Mouse (Mus musculus) stomach, embryonic 15.5 days (tissue): Measurements from ENCODE around the gene Lrriq3. TPM values are rescaled to one million over a fixed set of nuclear protein-coding genes. Genes with fewer than 3 reads are reported as not detected.

ENCODE experiments used
- ATAC-seq: fragments of 200-750 bp; cut with Nextera tagmentation; 2 replicates; pipeline ENCODE4 v1.8.0; 2017; ENCODE audit warnings: low read depth, moderate number of reproducible peaks, moderate TSS enrichment; ENCODE audit not compliant: insufficient read depth, low FRiP score
- H3K27ac ChIP-seq: fragments of 300-500 bp; sonication (generic); 2 replicates; pipeline ENCODE4 v1.5.1; 2015; ENCODE audit warnings: mild to moderate bottlenecking, inconsistent platforms
- H3K27me3 ChIP-seq: fragments of 300-500 bp; sonication (generic); replicated peaks from 2 replicates; pipeline ENCODE4 v1.6.1; 2015; ENCODE audit warnings: inconsistent platforms
- H3K36me3 ChIP-seq: fragments of 300-500 bp; sonication (generic); 2 replicates; pipeline ENCODE4 v1.6.1; 2015; ENCODE audit warnings: inconsistent platforms
- H3K4me1 ChIP-seq: fragments of 300-500 bp; sonication (generic); 2 replicates; pipeline ENCODE4 v1.6.1; 2015; ENCODE audit warnings: inconsistent platforms
- H3K4me2 ChIP-seq: fragments of 300-500 bp; sonication (generic); 2 replicates; pipeline ENCODE4 v1.6.1; 2015; ENCODE audit warnings: mild to moderate bottlenecking, inconsistent platforms
- H3K4me3 ChIP-seq: fragments of 300-500 bp; sonication (generic); replicated peaks from 2 replicates; pipeline ENCODE4 v1.5.1; 2015; ENCODE audit warnings: inconsistent platforms
- H3K9ac ChIP-seq: fragments of 300-500 bp; sonication (generic); 2 replicates; pipeline ENCODE4 v1.6.1; 2015; ENCODE audit warnings: inconsistent platforms
- H3K9me3 ChIP-seq: fragments of 300-500 bp; sonication (generic); 2 replicates; pipeline ENCODE4 v1.6.1; 2016; ENCODE audit warnings: inconsistent platforms
- WGBS: fragments of 180-500 bp; shearing (Covaris S2); methylation state at CpG from one replicate; pipeline ENCODE4 v1.1.7; 2015; 5-methylcytosine and 5-hydroxymethylcytosine counted together
- polyA plus RNA-seq: library from polyadenylated mRNA; unstranded; fragments of >200 nt; fragmentation: Nextera tagmentation; extraction: Ambion mirVana; gene quantifications from 2 replicates; pipeline ENCODE4 v1.2.1, GENCODE M21; 2015

Gene Lrriq3
- polyA plus RNA-seq, 1 experiment from 2014 or later = 0.87 TPM

GRCm38 (mm10) chr3:155137737-155138136 lies 44.5 kb downstream of the Lrriq3 start:
- ATAC-seq = no peak
- 86% methylated on average over 5 of the region's 5 CpGs for WGBS
- Histone ChIP-seq H3K27me3 (no peaks in the 10 kb centered on the region), H3K9me3 (no peaks in the 10 kb centered on the region), H3K4me1 (no peaks in the 10 kb centered on the region), H3K4me2 (no peak overlapping the region), H3K36me3 (no peaks in the 10 kb centered on the region), H3K9ac (no peak overlapping the region), H3K27ac (no peak overlapping the region), H3K4me3 (no peak overlapping the region)

- H3K4me3 ChIP-seq = no peak overlapping the region
- H3K27ac ChIP-seq = no peak overlapping the region
- H3K36me3 ChIP-seq = no peaks in the 10 kb centered on the region
- H3K9ac ChIP-seq = no peak overlapping the region
- WGBS = 85% methylated on average over 11 of the region's 11 CpGs
- no peak for ATAC-seq
- H3K4me2 ChIP-seq = no peak overlapping the region
- H3K4me1 ChIP-seq = no peaks in the 10 kb centered on the region
- no peaks in the 10 kb centered on the region for H3K27me3 ChIP-seq
- H3K9me3 ChIP-seq = no peaks in the 10 kb centered on the region
Measured at GRCm38 (mm10) chr3:155141047-155141446, 47.8 kb downstream of the Lrriq3 start.

- no peak for ATAC-seq
- no peaks in the 10 kb centered on the region for H3K36me3 ChIP-seq
- 87% methylated on average over 1 of the region's 1 CpGs for WGBS
- H3K4me1 ChIP-seq = no peaks in the 10 kb centered on the region
- no peaks in the 10 kb centered on the region for H3K27me3 ChIP-seq
- no peaks in the 10 kb centered on the region for H3K9me3 ChIP-seq
- H3K9ac ChIP-seq = no peak overlapping the region
- no peak overlapping the region for H3K4me2 ChIP-seq
- no peak overlapping the region for H3K4me3 ChIP-seq
- H3K27ac ChIP-seq = no peak overlapping the region
Measured at GRCm38 (mm10) chr3:155144368-155144767, 51.1 kb downstream of the Lrriq3 start.

GRCm38 (mm10) chr3:155161842-155162241 lies 68.6 kb downstream of the Lrriq3 start:
- H3K4me1 ChIP-seq = no peaks in the 10 kb centered on the region
- H3K27ac ChIP-seq = no peak overlapping the region
- no peaks in the 10 kb centered on the region for H3K36me3 ChIP-seq
- H3K4me2 ChIP-seq = no peak overlapping the region
- no peaks in the 10 kb centered on the region for H3K27me3 ChIP-seq
- H3K9me3 ChIP-seq = no peaks in the 10 kb centered on the region
- no peak overlapping the region for H3K4me3 ChIP-seq
- ATAC-seq = no peak
- no peak overlapping the region for H3K9ac ChIP-seq

- no peaks in the 10 kb centered on the region for H3K4me1 ChIP-seq
- ATAC-seq = no peak
- H3K4me3 ChIP-seq = no peak overlapping the region
- no peaks in the 10 kb centered on the region for H3K9me3 ChIP-seq
- H3K4me2 ChIP-seq = no peak overlapping the region
- no peaks in the 10 kb centered on the region for H3K27me3 ChIP-seq
- no peak overlapping the region for H3K9ac ChIP-seq
- no peak overlapping the region for H3K27ac ChIP-seq
- H3K36me3 ChIP-seq = no peaks in the 10 kb centered on the region
- WGBS = 65% methylated on average over 3 of the region's 3 CpGs
Measured at GRCm38 (mm10) chr3:155180303-155180902, 87.2 kb downstream of the Lrriq3 start.

- no peaks in the 10 kb centered on the region for H3K27me3 ChIP-seq
- no peak overlapping the region for H3K27ac ChIP-seq
- no peaks in the 10 kb centered on the region for H3K4me1 ChIP-seq
- H3K4me2 ChIP-seq = no peak overlapping the region
- H3K9ac ChIP-seq = no peak overlapping the region
- H3K4me3 ChIP-seq = no peak overlapping the region
- no peaks in the 10 kb centered on the region for H3K36me3 ChIP-seq
- no peaks in the 10 kb centered on the region for H3K9me3 ChIP-seq
- 77% methylated on average over 2 of the region's 2 CpGs for WGBS
- no peak for ATAC-seq
Measured at GRCm38 (mm10) chr3:155186456-155186855, 93.2 kb downstream of the Lrriq3 start.

- WGBS = 70% methylated on average over 2 of the region's 2 CpGs
Measured at GRCm38 (mm10) chr3:155188857-155189256, 95.6 kb downstream of the Lrriq3 start.

GRCm38 (mm10) chr3:155234919-155235318 lies 141.7 kb downstream of the Lrriq3 start:
- H3K9ac ChIP-seq = no peak overlapping the region
- H3K9me3 ChIP-seq = no peaks in the 10 kb centered on the region
- no peak overlapping the region for H3K27ac ChIP-seq
- H3K4me3 ChIP-seq = no peak overlapping the region
- ATAC-seq = no peak
- H3K27me3 ChIP-seq = no peaks in the 10 kb centered on the region
- 7% methylated on average over 1 of the region's 1 CpGs for WGBS
- no peaks in the 10 kb centered on the region for H3K36me3 ChIP-seq
- no peaks in the 10 kb centered on the region for H3K4me1 ChIP-seq
- H3K4me2 ChIP-seq = no peak overlapping the region

More at GRCm38 (mm10) chr3:155188857-155189256, 95.6 kb downstream of the Lrriq3 start:
- no peaks in the 10 kb centered on the region for H3K9me3 ChIP-seq
- H3K4me1 ChIP-seq = no peaks in the 10 kb centered on the region
- no peaks in the 10 kb centered on the region for H3K36me3 ChIP-seq
- ATAC-seq = no peak
- H3K4me2 ChIP-seq = no peak overlapping the region
- no peak overlapping the region for H3K27ac ChIP-seq
- no peak overlapping the region for H3K9ac ChIP-seq
- no peaks in the 10 kb centered on the region for H3K27me3 ChIP-seq
- no peak overlapping the region for H3K4me3 ChIP-seq

- no peaks in the 10 kb centered on the region for H3K4me1 ChIP-seq
- H3K36me3 ChIP-seq = no peaks in the 10 kb centered on the region
- no peak overlapping the region for H3K9ac ChIP-seq
- ATAC-seq = no peak
- no peaks in the 10 kb centered on the region for H3K9me3 ChIP-seq
- H3K4me3 ChIP-seq = no peak overlapping the region
- no peaks in the 10 kb centered on the region for H3K27me3 ChIP-seq
- H3K27ac ChIP-seq = no peak overlapping the region
- no peak overlapping the region for H3K4me2 ChIP-seq
Measured at GRCm38 (mm10) chr3:155235502-155235901, 142.3 kb downstream of the Lrriq3 start.

Other genes starting within 250 kb of the Lrriq3 start
- gene Tnni3k, start 38.0 kb upstream of the Lrriq3 start, polyA plus RNA-seq = 0.04 TPM in 1 of 2 replicates, not detected in the other
- gene Fpgt, start within 50 bp of the Lrriq3 start, polyA plus RNA-seq = 15.1 and 15.6 TPM in 2 replicates